Mouse (Mus musculus) CH12F3 (cell line): ENCODE data around the gene Mtpn.

Source experiments
- in situ Hi-C: fragments of 300-500 bp; cut with MboI; formaldehyde crosslinking; loops from 2 replicates; pipeline ENCODE4 v1.14.3; 2020; ENCODE audit warnings: low sequenced_read_pairs

Mtpn gene

GRCm38 (mm10) chr6:35539304-35540009 is at the start of gene Mtpn:
Gene Mtpn, minus strand, starts transcription at chr6:35539888.
- in situ Hi-C loops = no loop called here

DNA sequence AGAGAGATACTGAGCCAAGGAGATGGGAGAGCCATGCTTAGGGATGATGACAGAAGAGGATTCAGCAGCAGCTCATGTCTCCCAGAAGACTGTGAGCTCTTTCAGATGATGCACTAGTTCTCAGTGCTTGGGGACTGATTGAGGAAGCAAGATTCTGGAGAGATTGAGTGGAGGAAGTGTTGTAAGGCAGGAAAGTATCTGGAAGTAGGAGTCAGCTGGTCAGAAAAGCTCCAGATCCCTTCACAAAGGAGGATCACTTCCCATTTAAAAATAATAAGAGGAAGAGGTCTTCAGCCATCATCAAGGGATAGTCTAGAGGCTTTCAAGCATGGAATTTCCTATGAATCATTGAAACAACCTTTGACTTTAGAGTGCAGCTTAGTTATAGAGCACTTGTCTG is 29.0 kb upstream of the Mtpn start:
- in situ Hi-C loops = loop anchor here (10.0 kb wide), 1 partner anchor 184 kb away; no protein-coding TSS in a partner anchor

GRCm38 (mm10) chr6:35567755-35568154 is 28.1 kb upstream of the Mtpn start:
- in situ Hi-C loops = loop anchor here (10.0 kb wide), 1 partner anchor 183 kb away; no protein-coding TSS in a partner anchor

DNA sequence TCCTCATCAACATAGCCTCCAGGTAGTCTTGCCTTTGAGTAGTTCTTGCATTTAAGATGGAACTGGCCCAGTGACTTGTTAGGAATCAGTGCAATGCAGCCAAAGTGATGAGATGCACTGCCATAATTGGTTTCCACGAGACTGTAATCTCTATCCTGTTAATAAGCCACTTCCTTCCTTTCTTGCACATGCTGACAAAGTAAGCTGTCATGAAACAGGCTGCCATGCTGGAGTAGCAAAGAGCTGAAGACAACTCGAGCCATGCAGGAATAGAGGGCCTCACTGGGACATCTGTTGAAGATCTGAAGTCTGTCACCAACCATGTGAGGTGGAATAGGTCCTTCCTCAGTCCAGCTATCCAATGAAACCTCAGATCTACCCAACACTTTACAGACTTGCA is 20.3 kb upstream of the Mtpn start:
- in situ Hi-C loops = loop anchor here (10.0 kb wide), 1 partner anchor 175 kb away; no protein-coding TSS in a partner anchor

DNA sequence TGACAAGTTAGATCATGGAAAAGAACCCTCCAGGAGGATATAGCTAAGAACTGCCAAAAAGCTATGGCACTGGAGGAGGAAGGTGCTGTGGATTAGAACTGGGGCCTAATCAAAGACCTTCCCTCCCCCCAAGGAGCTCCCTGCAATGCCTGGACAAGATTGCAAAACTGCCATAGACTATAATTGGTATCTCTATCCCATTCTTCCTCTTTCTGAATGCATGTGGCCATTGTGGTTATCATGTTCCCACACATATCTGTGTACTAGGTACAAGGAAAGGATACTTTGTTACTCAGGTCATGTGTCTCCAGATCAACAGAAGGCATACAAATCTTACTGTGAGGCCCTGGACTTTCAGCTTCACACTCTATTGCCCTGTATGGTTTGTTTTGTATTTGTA is 4.7 kb upstream of the Mtpn start:
- in situ Hi-C loops = no loop called here

GRCm38 (mm10) chr6:35542656-35543400 is 3.1 kb upstream of the Mtpn start:
- in situ Hi-C loops = no loop called here

DNA sequence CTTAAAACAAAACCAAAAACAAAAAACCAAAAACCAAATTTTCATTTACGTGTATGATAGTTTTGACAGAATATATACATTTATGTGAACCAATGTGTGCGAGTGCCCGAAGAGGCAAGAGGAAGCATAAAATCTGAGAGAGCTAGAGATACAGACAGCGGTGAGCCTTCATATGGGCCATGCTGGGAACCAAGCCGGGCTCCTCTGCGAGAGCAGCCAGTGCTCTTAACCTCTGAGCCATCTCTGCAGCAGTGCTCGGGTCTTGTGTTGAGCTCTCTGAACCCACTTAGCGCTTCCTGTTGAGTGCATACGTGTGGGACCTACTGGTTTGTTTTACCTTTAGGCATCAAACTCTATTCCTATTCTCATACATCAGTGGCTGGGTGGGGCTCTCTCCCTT is 689 bp upstream of the Mtpn start:
- in situ Hi-C loops = no loop called here

- in situ Hi-C loops = no loop called here
Measured at GRCm38 (mm10) chr6:35538757-35539303, 858 bp downstream of the Mtpn start.

DNA sequence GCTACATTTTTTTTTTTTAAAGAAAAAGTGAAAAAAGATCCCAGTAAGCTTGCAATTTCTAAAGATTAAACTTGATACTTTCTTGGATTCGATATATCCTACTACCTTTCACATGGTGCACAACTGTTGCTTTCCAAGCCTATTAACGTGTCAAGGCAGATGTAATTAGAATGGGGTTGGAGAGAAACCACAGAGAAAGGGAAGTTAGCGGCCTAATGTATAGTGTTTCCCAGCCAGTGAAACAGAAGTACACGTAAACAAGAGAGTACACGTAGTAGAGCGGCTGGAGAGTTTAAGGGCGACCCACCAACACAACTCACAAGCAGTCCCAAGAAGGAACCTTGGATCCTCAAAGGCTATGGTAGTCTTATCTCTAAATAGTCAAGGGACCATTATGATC is 3.7 kb downstream of the Mtpn start:
- in situ Hi-C loops = no loop called here

- in situ Hi-C loops = no loop called here
Measured at GRCm38 (mm10) chr6:35513362-35513761, 26.3 kb downstream of the Mtpn start.

DNA sequence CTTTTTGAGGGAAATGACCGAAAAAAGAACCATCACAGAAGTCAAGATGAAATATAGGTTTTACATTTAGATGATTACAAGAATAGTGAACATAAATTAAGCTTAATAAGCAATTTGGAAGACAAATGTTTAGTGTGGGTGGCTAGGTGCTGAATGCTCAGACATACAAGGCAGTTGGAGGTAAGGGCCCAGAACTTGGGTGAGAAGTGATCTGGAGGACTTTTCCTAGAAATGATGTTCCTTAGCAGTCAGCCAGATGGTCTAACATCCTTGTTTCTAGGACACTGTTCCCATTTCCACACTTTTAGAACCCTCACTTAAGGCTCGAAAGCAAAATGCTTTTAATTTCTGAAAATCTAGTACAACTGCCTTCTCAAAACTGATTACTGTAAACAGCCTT is 34.9 kb downstream of the Mtpn start:
- in situ Hi-C loops = no loop called here

GRCm38 (mm10) chr6:35502904-35503303 is 36.8 kb downstream of the Mtpn start:
- in situ Hi-C loops = no loop called here

DNA sequence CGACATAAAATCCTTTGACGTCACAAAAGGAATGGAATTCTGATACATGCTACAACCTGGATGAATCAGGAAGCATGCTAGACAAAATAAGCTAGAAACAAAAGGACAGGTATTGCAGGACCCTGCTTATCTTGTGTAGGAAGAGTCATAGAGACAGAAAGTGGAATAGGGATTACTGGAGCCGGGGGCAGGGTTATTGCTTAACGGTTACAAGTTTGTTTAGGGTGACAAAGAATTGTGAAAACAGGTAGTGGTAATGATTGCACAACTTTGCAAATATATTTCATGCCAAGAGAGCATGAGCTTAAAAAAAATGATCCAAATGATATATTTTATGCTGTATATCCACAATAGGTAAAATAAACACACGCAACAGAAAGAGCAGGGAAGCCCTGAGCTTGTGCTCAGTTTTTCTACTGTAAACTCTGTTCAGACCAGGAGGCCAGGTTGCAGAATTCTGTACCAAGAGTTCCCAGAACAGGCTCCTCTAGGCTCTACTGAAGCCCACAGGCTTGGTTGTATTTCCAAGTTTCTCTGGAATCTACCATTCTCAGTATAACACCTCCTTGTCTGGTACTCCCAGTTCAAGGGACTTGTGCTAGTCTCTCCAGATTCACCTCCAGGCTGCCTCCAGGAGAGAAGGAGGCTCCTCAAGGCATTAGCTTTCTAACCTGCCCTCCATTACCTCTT is 39.6 kb downstream of the Mtpn start:
- in situ Hi-C loops = no loop called here

GRCm38 (mm10) chr6:35497406-35497805 is 42.3 kb downstream of the Mtpn start:
- in situ Hi-C loops = no loop called here

- in situ Hi-C loops = no loop called here
Measured at GRCm38 (mm10) chr6:35493851-35494250, 45.8 kb downstream of the Mtpn start.

DNA sequence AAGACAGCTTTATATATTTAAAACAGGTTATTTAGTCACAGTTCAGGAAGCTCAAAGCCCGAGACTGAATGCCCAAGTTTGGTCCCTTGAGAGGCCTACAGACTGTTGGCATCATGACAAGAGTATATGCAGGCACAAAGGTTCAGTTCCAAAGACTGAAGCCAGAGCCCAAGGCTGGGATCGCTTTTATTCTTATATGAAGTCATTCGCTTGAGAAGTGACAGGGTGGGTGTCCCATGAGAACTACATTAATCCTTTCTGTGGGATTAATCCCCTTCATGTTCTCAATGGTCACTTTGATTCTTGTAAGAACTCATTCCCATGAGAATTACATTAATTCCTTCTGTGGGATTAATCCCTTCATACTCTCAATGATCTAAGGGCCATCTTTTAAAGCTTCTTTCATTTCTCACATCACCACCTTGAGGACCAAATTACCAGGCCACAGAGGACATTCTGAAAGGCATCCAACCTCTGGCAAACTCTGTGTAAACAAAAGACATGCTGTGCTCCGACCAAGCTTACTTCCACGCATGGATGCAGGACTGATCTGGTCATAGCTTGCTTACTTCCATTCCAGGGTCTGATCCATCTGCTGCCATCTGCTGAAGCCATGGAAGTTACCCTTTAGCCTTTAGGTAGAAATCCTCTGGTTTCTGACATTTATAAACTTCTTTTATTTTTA is 59.9 kb downstream of the Mtpn start:
- in situ Hi-C loops = no loop called here

DNA sequence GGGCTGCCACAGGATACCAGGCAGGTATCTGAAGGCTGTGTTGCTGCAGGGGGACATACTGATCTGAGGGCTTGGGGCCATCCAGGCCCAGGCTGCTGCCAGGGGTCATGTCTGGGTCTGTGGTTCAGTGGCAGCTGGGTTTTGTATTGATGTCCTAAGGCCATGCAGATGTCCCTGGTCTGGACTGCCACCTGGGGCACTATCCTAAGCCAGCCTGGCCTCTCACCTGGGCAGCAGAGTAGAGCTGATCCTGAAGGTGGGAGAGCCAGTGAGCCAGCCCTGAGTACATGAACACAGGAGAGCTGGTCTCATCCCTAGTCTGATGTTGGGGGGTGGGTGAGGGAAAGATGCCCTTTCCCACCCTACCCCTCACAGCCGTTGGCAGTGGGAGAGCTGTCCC is 62.9 kb downstream of the Mtpn start:
- in situ Hi-C loops = no loop called here

DNA sequence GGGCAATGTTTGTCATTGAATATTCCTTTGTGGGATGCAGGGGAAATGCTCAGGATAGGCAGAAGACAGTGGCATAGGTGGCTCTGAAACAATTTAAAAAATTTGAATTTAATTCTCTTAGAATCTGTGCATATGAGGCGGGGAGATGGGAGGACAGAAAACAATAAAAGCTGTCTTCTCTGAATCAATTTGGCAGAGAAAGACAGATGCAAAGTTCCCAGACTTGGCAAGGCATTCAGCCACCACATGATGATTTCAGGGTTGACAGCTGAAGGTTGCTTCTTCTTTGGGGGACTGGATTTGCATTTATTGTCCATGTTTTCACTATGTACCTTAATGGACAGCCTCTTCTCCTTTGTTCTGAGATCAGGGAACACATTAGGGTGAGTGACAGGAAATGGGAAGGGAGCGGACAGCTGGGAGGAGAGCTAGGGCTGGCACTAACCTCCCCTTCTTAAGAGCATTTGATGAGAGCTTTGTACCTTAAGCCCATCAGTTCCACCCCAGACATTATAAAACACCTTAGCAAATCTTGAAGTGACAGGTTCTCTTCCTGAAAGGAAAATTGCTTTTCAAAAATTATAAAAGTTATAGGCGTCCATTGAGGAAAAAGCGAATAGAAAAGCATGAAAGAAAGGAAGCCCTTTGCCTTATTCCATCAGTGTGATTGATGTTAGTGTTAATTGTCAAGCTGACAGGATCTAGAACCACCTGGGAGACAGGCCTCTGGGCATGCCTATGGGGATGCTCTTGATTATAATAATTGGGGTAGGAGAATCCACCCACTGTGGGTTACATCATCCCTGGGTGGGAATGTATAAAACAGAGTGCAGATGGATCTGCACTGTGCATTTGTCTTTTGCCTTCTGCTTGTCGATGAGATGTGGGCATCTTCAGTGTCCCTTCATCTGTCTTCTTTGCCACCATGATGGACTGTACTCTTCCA is 76.0 kb downstream of the Mtpn start:
- in situ Hi-C loops = no loop called here

- in situ Hi-C loops = no loop called here
Measured at GRCm38 (mm10) chr6:35462484-35462883, 77.2 kb downstream of the Mtpn start.
